Mouse (Mus musculus) intestine, postnatal 0 days (tissue): ENCODE data around the gene Zfp287. TPM values are rescaled to one million over a fixed set of nuclear protein-coding genes. Genes with fewer than 3 reads are reported as not detected.
"Not testable (repeated sequence)": the region's sequence is repeated elsewhere in the genome, so short reads cannot be mapped to it uniquely, and the experiment has no call there.

Source experiments
- ATAC-seq: fragments of 200-750 bp; cut with Nextera tagmentation; 2 replicates; pipeline ENCODE4 v1.8.0; 2017; ENCODE audit warnings: mild to moderate bottlenecking, moderate TSS enrichment, moderate library complexity
- H3K27ac ChIP-seq: fragments of 300-500 bp; sonication (generic); 2 replicates; pipeline ENCODE4 v1.5.1; 2014; ENCODE audit warnings: mild to moderate bottlenecking, low read depth, low read length, moderate library complexity
- H3K27me3 ChIP-seq: fragments of 300-500 bp; sonication (generic); replicated peaks from 2 replicates; pipeline ENCODE4 v1.6.1; 2014; ENCODE audit warnings: low read length, mixed read lengths; ENCODE audit not compliant: control insufficient read depth, insufficient read depth
- H3K36me3 ChIP-seq: fragments of 300-500 bp; sonication (generic); 2 replicates; pipeline ENCODE4 v1.6.1; 2014; ENCODE audit warnings: mild to moderate bottlenecking, moderate library complexity; ENCODE audit not compliant: control insufficient read depth, insufficient read depth
- H3K4me1 ChIP-seq: fragments of 300-500 bp; sonication (generic); replicated peaks from 2 replicates; pipeline ENCODE4 v1.6.1; 2014; ENCODE audit warnings: antibody characterized with exemption, low read length, mixed read lengths; ENCODE audit not compliant: control insufficient read depth, insufficient read depth
- H3K4me2 ChIP-seq: fragments of 300-500 bp; sonication (generic); replicated peaks from 2 replicates; pipeline ENCODE4 v1.6.1; 2014; ENCODE audit warnings: low read depth, mild to moderate bottlenecking, moderate library complexity
- H3K4me3 ChIP-seq: fragments of 300-500 bp; sonication (generic); 2 replicates; pipeline ENCODE4 v1.5.1; 2014; ENCODE audit warnings: low read depth, low read length
- H3K9ac ChIP-seq: fragments of 300-500 bp; sonication (generic); 2 replicates; pipeline ENCODE4 v1.6.1; 2014; ENCODE audit warnings: mild to moderate bottlenecking, low read depth, low read length
- H3K9me3 ChIP-seq: fragments of 300-500 bp; sonication (generic); 2 replicates; pipeline ENCODE4 v1.6.1; 2016; ENCODE audit warnings: mixed run types; ENCODE audit not compliant: control insufficient read depth
- CTCF ChIP-seq: sonication (generic); IDR thresholded peaks from 2 replicates; pipeline ENCODE4 v1.5.1; 2016; ENCODE audit warnings: low read depth, mild to moderate bottlenecking, control low read depth, antibody characterized with exemption, moderate library complexity
- WGBS: fragments of 180-500 bp; shearing (Covaris S2); extraction: QIAGEN DNeasy Blood & Tissue Kit; methylation state at CpG from one replicate; pipeline ENCODE4 v1.1.7; 2014; 5-methylcytosine and 5-hydroxymethylcytosine counted together
- polyA plus RNA-seq: library from polyadenylated mRNA; unstranded; fragments of >200 nt; fragmentation: Nextera tagmentation; extraction: Ambion mirVana; gene quantifications from 2 replicates; pipeline ENCODE4 v1.2.1, GENCODE M21; 2015

Zfp287 gene
- polyA plus RNA-seq, 1 experiment from 2014 or later, result 1.5 TPM

- H3K4me2 ChIP-seq, result peak overlapping the region; percentile 56
- 4% methylated on average over 36 of the region's 36 CpGs for WGBS
- no peak overlapping the region for H3K27ac ChIP-seq
- H3K4me1 ChIP-seq, result no peaks in the 10 kb centered on the region
- no peak overlapping the region for H3K4me3 ChIP-seq
- H3K36me3 ChIP-seq, result no peaks in the 10 kb centered on the region
- no peak overlapping the region for H3K9ac ChIP-seq
- H3K9me3 ChIP-seq, result no peaks in the 10 kb centered on the region
- peak; percentile 99 for TF ChIP-seq CTCF
- ATAC-seq, result peak; percentile 95
- no peaks in the 10 kb centered on the region; the same call in 1 of the 2 replicates for H3K27me3 ChIP-seq
Measured at GRCm38 (mm10) chr11:62756456-62757142, 24.9 kb upstream of the Zfp287 start.

- no peak for ATAC-seq
- TF ChIP-seq CTCF, result no peak
- H3K27ac ChIP-seq, result no peak within 1 kb of the TSS
- peaks cover 3% of the 10 kb centered on the region for H3K27me3 ChIP-seq
- no peak within 1 kb of the TSS for H3K4me2 ChIP-seq
- H3K4me3 ChIP-seq, result no peak within 1 kb of the TSS
- H3K36me3 ChIP-seq, result no peaks in the 10 kb centered on the region
- H3K4me1 ChIP-seq, result no peaks in the 10 kb centered on the region
- 90% methylated on average over 8 of the region's 8 CpGs for WGBS
- no peak within 1 kb of the TSS for H3K9ac ChIP-seq
- no peaks in the 10 kb centered on the region for H3K9me3 ChIP-seq
Measured at GRCm38 (mm10) chr11:62752780-62753179, 21.1 kb upstream of the Zfp287 start, which contains the start of gene Gm10428. Gm10428 (plus strand) TSS chr11:62753100.

- H3K9ac ChIP-seq, result no peak overlapping the region
- 57% methylated on average over 11 of the region's 11 CpGs for WGBS
- H3K27me3 ChIP-seq, result peaks cover 3% of the 10 kb centered on the region
- no peak for TF ChIP-seq CTCF
- no peak for ATAC-seq
- H3K9me3 ChIP-seq, result no peaks in the 10 kb centered on the region
- H3K36me3 ChIP-seq, result no peaks in the 10 kb centered on the region
- no peak overlapping the region for H3K4me2 ChIP-seq
- H3K4me3 ChIP-seq, result no peak overlapping the region
- no peak overlapping the region for H3K27ac ChIP-seq
- H3K4me1 ChIP-seq, result no peaks in the 10 kb centered on the region
Measured at GRCm38 (mm10) chr11:62752191-62752590, 20.5 kb upstream of the Zfp287 start.

- not testable (repeated sequence) for H3K4me1 ChIP-seq, H3K4me2 ChIP-seq, H3K27me3 ChIP-seq, H3K9me3 ChIP-seq, H3K4me3 ChIP-seq, H3K36me3 ChIP-seq, H3K9ac ChIP-seq, H3K27ac ChIP-seq, ATAC-seq
- WGBS, result 79% methylated on average over 13 of the region's 13 CpGs
Measured at GRCm38 (mm10) chr11:62749445-62749844, 17.7 kb upstream of the Zfp287 start.

GRCm38 (mm10) chr11:62748062-62748461 is 16.4 kb upstream of the Zfp287 start:
- Histone ChIP-seq H3K4me3 (no peak overlapping the region), H3K27ac (no peak overlapping the region), H3K9me3 (no peaks in the 10 kb centered on the region), H3K4me1 (no peaks in the 10 kb centered on the region), H3K4me2 (no peak overlapping the region), H3K9ac (no peak overlapping the region), H3K27me3 (peaks cover 6% of the 10 kb centered on the region; the same call in 1 of the 2 replicates), H3K36me3 (no peaks in the 10 kb centered on the region)
- 82% methylated on average over 4 of the region's 4 CpGs for whole genome bisulfite sequencing
- ATAC-seq, result no peak
- TF ChIP-seq CTCF, result no peak

- H3K4me3 ChIP-seq, result no peak overlapping the region
- no peak overlapping the region for H3K4me2 ChIP-seq
- no peaks in the 10 kb centered on the region for H3K36me3 ChIP-seq
- no peak overlapping the region for H3K9ac ChIP-seq
- peaks cover 6% of the 10 kb centered on the region; the same call in 1 of the 2 replicates for H3K27me3 ChIP-seq
- H3K9me3 ChIP-seq, result no peaks in the 10 kb centered on the region
- no peak overlapping the region for H3K27ac ChIP-seq
- no peak for TF ChIP-seq CTCF
- H3K4me1 ChIP-seq, result no peaks in the 10 kb centered on the region
- WGBS, result 66% methylated on average over 9 of the region's 9 CpGs
- no peak for ATAC-seq
Measured at GRCm38 (mm10) chr11:62747227-62747626, 15.5 kb upstream of the Zfp287 start.
